Mouse (Mus musculus): ENCODE results near the gene Edem3.
"Not testable (repeated sequence)": the region's sequence is repeated elsewhere in the genome, so short reads cannot be mapped to it uniquely, and the experiment has no call there.

DNA sequence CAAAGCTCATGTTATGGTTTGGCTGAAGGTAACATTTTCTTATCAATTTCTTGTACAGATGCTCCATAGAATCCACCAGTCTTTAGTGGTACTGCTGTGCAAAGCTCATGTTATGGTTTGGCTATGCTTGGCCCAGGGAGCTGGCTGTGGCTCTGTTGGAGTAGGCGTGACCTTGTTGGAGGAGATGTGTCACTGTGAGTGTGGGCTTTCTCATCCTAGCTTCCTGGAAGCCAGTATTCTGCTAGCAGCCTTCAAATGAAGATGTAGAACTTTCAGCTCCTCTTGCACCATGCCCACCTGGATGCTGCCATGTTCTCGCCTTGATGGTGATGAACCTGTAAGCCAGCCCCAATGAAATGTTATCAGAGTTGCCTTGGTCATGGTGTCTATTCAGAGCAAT lies 5.3 kb upstream of the Edem3 start:
- not testable (repeated sequence) for TF ChIP-seq EP300, CTCF (IDR thresholded peaks at IDR 0.05)
